Mouse (Mus musculus): ENCODE measurements around the gene Pdzrn3. TPM values are rescaled to one million over a fixed set of nuclear protein-coding genes. Genes with fewer than 3 reads are reported as not detected.

Pdzrn3 gene
- total and polyA plus RNA-seq, 3 experiments, result not detected

- TF ChIP-seq MYC (IDR thresholded peaks at IDR 0.05; ENCODE audit: low read depth, low read length) (no peak), SMC3 (IDR thresholded peaks at IDR 0.05; ENCODE audit: low read depth, low read length) (no peak), RCOR1 (conservative IDR thresholded peaks at IDR 0.05; ENCODE audit: low read depth, low read length) (no peak), PAX5 (IDR thresholded peaks at IDR 0.05; ENCODE audit: low read length) (no peak), MAFK (IDR thresholded peaks at IDR 0.05; ENCODE audit: insufficient replicate concordance, low read length) (no peak), ETS1 (conservative IDR thresholded peaks at IDR 0.05; ENCODE audit: low read depth, low read length) (no peak), POLR2A (IDR thresholded peaks at IDR 0.05; ENCODE audit: low read depth, low read length) (no peak), ZC3H11A (IDR thresholded peaks at IDR 0.05; ENCODE audit: low read depth, low read length) (no peak), JUND (conservative IDR thresholded peaks at IDR 0.05; ENCODE audit: low read depth, low read length) (no peak), ZMIZ1 (IDR thresholded peaks at IDR 0.05; ENCODE audit: low read depth, low read length) (no peak), CTCF (conservative IDR thresholded peaks at IDR 0.05 in 1 of 2, IDR thresholded peaks at IDR 0.05 in 1 of 2; ENCODE audit: low read depth in 2 of 2, low read length in 2 of 2) (no peak), NELFE (IDR thresholded peaks at IDR 0.05; ENCODE audit: low read depth, low read length) (no peak)
- H3K9me3 ChIP-seq (replicated peaks; ENCODE audit: low read length), result peaks cover 50% of the 10 kb centered on the region
- H3K79me2 ChIP-seq (replicated peaks; ENCODE audit: control insufficient read depth, extremely low read depth, insufficient read depth, poor library complexity, severe bottlenecking), result no peaks in the 10 kb centered on the region
- H3K4me2 ChIP-seq (ENCODE audit: insufficient read depth, low read depth, poor library complexity, severe bottlenecking), result no peak overlapping the region
- no peak overlapping the region for H3K27ac ChIP-seq (ENCODE audit: insufficient read depth, low read depth)
- no peaks in the 10 kb centered on the region for H3K27me3 ChIP-seq (replicated peaks)
- H3K36me3 ChIP-seq (replicated peaks in 1 of 2; ENCODE audit: control insufficient read depth in 1 of 2, insufficient read depth in 1 of 2, low read length in 1 of 2), result no peaks in the 10 kb centered on the region
- no peaks in the 10 kb centered on the region for H3K4me1 ChIP-seq (ENCODE audit: control insufficient read depth in 1 of 2, insufficient read depth in 2 of 2)
- no peak for DNase-seq (ENCODE audit: extremely low read depth)
- in situ Hi-C loops (cut with MboI; ENCODE audit: low pct_ligation_motif_present, low pct_unique_long_range_greater_than_20kb, low sequenced_read_pairs), result no loop called here
- no peak overlapping the region for H3K4me3 ChIP-seq (replicated peaks in 1 of 3; ENCODE audit: low read depth in 2 of 3, low read length in 2 of 3, poor library complexity in 1 of 3)
- H3K9ac ChIP-seq (ENCODE audit: insufficient read depth, low read depth), result no peak overlapping the region
- dilution Hi-C loops (cut with MboI; ENCODE audit: extremely low pct_ligation_motif_present, extremely low pct_unique_long_range_greater_than_20kb, low sequenced_read_pairs), result no loop called here
These were observed 164.6 kb downstream of the Pdzrn3 start for GRCm38 (mm10) chr6:101213066-101213465.

GRCm38 (mm10) chr6:101212086-101212485 is 165.6 kb downstream of the Pdzrn3 start:
- dilution Hi-C loops (cut with MboI; ENCODE audit: extremely low pct_ligation_motif_present, extremely low pct_unique_long_range_greater_than_20kb, low sequenced_read_pairs), result no loop called here

More at GRCm38 (mm10) chr6:101212086-101212485, 165.6 kb downstream of the Pdzrn3 start:
- Histone ChIP-seq H3K9ac (ENCODE audit: insufficient read depth, low read depth) (no peak overlapping the region), H3K36me3 (replicated peaks in 1 of 2; ENCODE audit: control insufficient read depth in 1 of 2, insufficient read depth in 1 of 2, low read length in 1 of 2) (no peaks in the 10 kb centered on the region), H3K4me3 (replicated peaks in 1 of 3; ENCODE audit: low read depth in 2 of 3, low read length in 2 of 3, poor library complexity in 1 of 3) (no peak overlapping the region), H3K27me3 (replicated peaks) (no peaks in the 10 kb centered on the region), H3K79me2 (replicated peaks; ENCODE audit: control insufficient read depth, extremely low read depth, insufficient read depth, poor library complexity, severe bottlenecking) (no peaks in the 10 kb centered on the region), H3K9me3 (replicated peaks; ENCODE audit: low read length) (peaks cover 52% of the 10 kb centered on the region), H3K4me2 (ENCODE audit: insufficient read depth, low read depth, poor library complexity, severe bottlenecking) (no peak overlapping the region), H3K27ac (ENCODE audit: insufficient read depth, low read depth) (no peak overlapping the region), H3K4me1 (ENCODE audit: control insufficient read depth in 1 of 2, insufficient read depth in 2 of 2) (no peaks in the 10 kb centered on the region)
- in situ Hi-C loops (cut with MboI; ENCODE audit: low pct_ligation_motif_present, low pct_unique_long_range_greater_than_20kb, low sequenced_read_pairs), result no loop called here
- no peak for DNase-seq (ENCODE audit: extremely low read depth)
- TF ChIP-seq MAZ (IDR thresholded peaks at IDR 0.05; ENCODE audit: low read depth, low read length) (no peak), ZKSCAN1 (IDR thresholded peaks at IDR 0.05; ENCODE audit: borderline replicate concordance, low read depth, low read length) (no peak), NELFE (IDR thresholded peaks at IDR 0.05; ENCODE audit: low read depth, low read length) (no peak), MAX (IDR thresholded peaks at IDR 0.05; ENCODE audit: low read length) (no peak), MEF2A (IDR thresholded peaks at IDR 0.05; ENCODE audit: borderline replicate concordance, low read depth, low read length) (no peak), BHLHE40 (IDR thresholded peaks at IDR 0.05; ENCODE audit: low read depth, low read length) (no peak), EP300 (IDR thresholded peaks at IDR 0.05; ENCODE audit: low read length) (no peak), CTCF (conservative IDR thresholded peaks at IDR 0.05 in 1 of 2, IDR thresholded peaks at IDR 0.05 in 1 of 2; ENCODE audit: low read depth in 2 of 2, low read length in 2 of 2) (no peak), MXI1 (IDR thresholded peaks at IDR 0.05; ENCODE audit: low read depth, low read length) (no peak), POLR2AphosphoS2 (IDR thresholded peaks at IDR 0.05; ENCODE audit: low read depth, low read length) (no peak), NRF1 (IDR thresholded peaks at IDR 0.05; ENCODE audit: low read depth, low read length) (no peak), KAT2A (IDR thresholded peaks at IDR 0.05; ENCODE audit: insufficient replicate concordance, low read length) (no peak), E2F4 (IDR thresholded peaks at IDR 0.05; ENCODE audit: insufficient replicate concordance, low read depth, low read length) (no peak), CHD2 (IDR thresholded peaks at IDR 0.05; ENCODE audit: low read length) (no peak), CHD1 (IDR thresholded peaks at IDR 0.05; ENCODE audit: low read depth, low read length) (no peak), MYC (IDR thresholded peaks at IDR 0.05; ENCODE audit: low read depth, low read length) (no peak), RCOR1 (conservative IDR thresholded peaks at IDR 0.05; ENCODE audit: low read depth, low read length) (no peak), ETS1 (conservative IDR thresholded peaks at IDR 0.05; ENCODE audit: low read depth, low read length) (no peak), TBP (conservative IDR thresholded peaks at IDR 0.05; ENCODE audit: low read depth, low read length) (no peak)
